Mouse (Mus musculus): ENCODE measurements around the gene Tanc2.

The Tanc2 gene

GRCm38 (mm10) chr11:105959355-105959754, 369.6 kb downstream of the Tanc2 start:
- peak; percentile 32 for DNase-seq

GRCm38 (mm10) chr11:105964691-105965090, 374.9 kb downstream of the Tanc2 start:
- no peak for DNase-seq

GRCm38 (mm10) chr11:105966288-105966687, 376.5 kb downstream of the Tanc2 start:
- DNase-seq, result no peak

- peak; percentile 63 for DNase-seq
Measured at GRCm38 (mm10) chr11:105967741-105968574, 378.2 kb downstream of the Tanc2 start, which contains the start of gene Ace. Ace (plus strand) TSS chr11:105967945.

- DNase-seq, result no peak
Measured at GRCm38 (mm10) chr11:105968948-105969347, 379.2 kb downstream of the Tanc2 start.

- DNase-seq, result no peak
Measured at GRCm38 (mm10) chr11:105969516-105969915, 379.7 kb downstream of the Tanc2 start.

GRCm38 (mm10) chr11:105974593-105974992, 384.8 kb downstream of the Tanc2 start:
- no peak for DNase-seq

- DNase-seq, result no peak
Measured at GRCm38 (mm10) chr11:105975050-105975449, 385.3 kb downstream of the Tanc2 start.

- DNase-seq, result no peak
Measured at GRCm38 (mm10) chr11:105975636-105976035, 385.9 kb downstream of the Tanc2 start.

GRCm38 (mm10) chr11:105978232-105978631, 388.4 kb downstream of the Tanc2 start:
- no peak for DNase-seq

- DNase-seq, result no peak
Measured at GRCm38 (mm10) chr11:105978634-105979033, 388.8 kb downstream of the Tanc2 start.

Data from retina, postnatal 1 day (tissue).